Mouse (Mus musculus): Measurements from ENCODE around the gene Sez6l.

The Sez6l gene

DNA sequence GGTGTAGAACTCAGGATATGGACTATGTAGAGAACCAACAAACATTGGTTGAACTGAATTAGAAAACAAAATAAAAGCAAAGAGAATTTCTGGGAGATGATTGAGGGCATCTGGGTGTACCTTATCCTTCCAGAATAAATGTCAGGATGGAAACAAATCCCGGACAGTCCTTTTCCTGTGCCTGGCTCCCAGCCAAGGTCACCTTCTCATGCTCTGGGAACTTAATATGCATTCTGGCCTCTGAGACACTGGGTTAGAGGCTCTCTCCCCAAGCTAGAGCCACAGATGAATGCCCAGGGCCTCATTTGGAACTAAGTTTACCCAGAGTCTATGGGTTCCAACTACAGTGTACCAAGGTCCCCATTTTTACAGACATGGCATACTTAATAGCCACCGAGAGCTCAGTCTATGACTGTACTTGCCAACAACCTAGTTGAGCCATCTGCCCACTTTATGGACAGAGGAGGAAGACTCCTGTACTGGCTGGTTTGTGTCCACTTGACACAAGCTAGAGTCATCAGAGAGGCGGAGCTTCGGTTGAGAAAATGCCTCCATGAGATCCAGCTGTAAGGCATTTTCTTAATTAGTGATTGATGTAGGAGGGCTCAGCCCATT lies 7.3 kb upstream of the Sez6l start:
- in situ Hi-C loops (cut with MboI, MseI): no loop called here

DNA sequence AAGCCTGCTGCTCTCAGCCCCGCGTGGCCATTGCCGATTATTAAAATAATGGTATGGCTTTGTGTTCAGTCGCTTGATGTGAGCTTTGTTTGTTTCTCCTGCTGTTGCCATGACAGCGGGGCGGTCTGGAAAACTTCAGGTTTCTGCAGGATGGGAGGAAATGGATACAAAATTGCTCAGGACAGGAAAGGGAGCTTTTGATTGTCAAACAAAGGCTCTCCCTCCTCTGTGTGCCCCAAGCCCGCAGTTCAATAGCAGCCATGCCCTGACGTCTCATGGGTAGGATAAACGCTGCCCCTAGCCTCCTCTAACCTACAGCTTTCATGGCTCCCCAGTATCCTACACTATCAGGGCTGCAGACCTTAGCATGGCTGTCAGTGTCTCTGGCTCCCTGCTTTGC lies 6.3 kb upstream of the Sez6l start:
- in situ Hi-C loops (cut with MboI, MseI): no loop called here

DNA sequence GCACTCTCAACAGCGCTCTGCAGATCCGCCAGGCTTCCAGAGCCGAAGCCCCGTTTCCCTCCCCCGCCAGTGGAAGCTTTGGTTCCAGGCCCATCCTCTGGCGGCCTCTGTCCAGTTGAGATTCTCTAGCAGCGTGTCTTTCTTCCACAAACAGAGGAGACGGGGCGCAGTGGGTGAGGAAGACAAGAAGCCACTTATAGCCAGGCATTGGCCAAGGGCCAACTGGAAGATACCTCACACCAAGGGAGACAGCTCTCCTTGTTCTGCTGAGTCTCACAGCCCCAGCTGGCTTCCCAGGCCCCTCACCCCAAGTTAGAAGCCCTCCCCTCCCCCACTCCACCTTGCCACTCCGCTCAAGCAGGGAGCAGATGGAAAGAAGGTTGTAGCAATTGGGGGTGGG lies 765 bp upstream of the Sez6l start:
- in situ Hi-C loops (cut with MboI, MseI): no loop called here

DNA sequence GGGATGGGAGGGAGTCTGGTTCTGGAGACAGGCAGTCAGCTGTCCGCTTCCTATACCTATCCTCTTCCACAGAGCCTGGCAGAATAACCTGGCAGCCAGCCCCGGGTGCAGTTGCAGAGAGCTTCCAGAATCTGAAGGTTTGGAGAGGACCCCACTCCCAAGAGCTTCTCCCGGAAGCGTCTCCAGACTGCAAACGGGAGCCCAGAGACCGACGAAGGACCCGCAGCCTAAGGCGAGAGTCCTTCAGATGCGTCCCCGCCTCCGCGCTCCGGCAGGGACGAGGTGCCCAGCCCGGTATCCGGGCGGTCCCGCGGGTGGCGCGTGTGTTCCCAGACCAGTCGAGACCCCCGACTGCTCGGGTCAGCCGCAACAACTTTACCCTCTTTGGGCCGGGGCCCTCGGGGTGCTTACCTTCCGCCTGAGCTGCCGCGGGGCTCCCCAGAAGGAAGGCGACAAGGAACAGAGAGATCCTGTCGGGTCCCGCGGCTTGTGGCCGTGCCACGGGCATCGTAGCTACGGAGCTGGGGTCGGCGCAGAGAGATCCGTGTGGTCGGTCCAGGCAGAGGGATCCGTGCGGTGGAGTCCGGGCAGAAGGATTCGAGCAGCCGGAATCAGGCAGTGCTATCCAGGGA lies 508 bp downstream of the Sez6l start:
- in situ Hi-C loops (cut with MboI, MseI): no loop called here

DNA sequence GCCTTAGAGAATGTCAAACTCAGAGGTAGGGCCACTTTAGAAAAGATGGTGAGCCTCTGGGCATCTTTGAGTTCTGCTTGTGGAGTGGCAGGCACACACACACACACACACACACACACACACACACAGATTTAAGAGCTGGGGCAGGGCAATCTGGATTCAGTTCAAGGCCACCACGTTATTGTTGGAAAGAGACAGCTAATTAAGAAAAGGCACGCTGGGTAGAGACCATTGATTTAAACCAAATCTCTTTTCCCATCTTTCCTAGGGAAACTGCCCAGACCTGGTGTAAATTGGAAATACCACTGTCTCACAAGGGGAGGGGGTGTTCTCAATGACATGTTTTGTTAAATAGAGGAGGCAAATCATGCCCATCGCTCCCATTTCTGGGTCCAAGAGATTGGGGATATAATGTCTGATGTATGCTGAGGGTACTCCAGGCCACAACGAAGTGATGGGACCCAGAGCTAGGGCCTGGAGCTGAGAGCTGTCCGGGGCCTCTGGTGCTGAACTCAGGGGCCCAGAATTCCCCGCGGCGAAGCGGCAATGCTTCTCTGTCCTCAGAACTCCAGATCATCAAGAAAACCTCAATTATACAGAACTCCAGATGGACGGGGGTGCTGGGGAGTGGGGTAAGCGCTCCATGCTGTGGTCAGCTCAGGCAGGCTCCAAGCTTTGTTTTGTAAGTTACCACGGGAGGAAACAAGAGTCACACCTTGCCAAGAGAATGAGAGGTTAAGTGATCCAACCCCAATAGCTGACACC lies 1.7 kb downstream of the Sez6l start:
- in situ Hi-C loops (cut with MboI, MseI): no loop called here

DNA sequence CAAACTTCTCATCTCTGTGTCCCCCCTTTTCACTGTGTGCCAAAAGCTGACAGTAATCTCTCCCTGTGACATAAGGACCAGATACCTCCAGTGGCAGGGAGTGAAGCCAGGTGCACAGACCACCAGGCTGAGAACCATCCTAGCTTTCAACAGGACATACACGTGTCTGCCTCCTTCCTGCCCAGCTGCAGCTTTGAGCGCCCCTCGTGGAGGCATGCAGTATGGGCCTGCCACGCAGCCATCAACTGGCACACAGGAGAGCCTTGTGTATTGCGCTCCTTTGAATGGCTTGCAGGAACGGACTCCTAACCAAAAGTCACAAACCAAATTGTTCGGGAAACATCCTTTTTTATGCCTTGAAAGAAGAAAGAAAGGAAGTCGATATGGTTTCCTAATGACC lies 3.1 kb downstream of the Sez6l start:
- in situ Hi-C loops (cut with MboI, MseI): no loop called here

DNA sequence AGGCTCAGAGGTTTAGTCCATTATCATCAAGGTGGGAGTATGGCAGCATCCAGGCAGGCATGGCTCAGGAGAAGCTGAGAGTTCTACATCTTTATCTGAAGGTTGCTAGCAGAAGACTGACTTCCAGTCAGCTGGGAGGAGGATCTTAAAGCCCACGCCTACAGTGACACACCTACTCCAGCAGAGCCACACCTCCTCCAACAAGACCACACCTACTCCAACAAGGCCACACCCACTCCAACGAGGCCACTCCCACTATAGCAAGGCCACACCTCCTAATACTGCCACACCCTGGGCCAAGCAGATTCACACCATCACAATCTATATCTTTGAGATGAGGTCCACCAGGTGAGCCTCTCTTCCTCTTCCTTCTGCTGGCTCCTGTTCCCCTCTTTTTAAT lies 4.8 kb downstream of the Sez6l start:
- in situ Hi-C loops (cut with MboI, MseI): no loop called here

DNA sequence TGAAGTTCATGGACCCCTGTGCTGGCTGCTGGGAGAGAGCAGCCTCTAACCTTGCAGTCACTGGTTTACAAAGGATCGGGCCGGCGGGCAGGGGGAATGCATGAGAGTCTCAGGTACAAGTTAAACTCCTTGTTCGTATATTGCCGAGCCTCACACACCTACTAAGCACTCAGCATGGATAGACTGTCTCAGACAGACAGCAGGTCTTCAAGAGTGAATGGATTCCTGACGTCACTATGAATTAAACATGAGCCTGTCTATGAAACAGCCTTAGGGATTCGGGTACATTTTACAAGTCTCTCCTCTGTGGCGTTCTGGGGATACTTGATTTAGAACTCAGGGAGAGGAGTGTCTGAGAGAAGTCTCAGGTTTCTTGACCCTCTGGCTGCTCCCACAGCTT lies 11.5 kb downstream of the Sez6l start:
- in situ Hi-C loops (cut with MboI, MseI): no loop called here

DNA sequence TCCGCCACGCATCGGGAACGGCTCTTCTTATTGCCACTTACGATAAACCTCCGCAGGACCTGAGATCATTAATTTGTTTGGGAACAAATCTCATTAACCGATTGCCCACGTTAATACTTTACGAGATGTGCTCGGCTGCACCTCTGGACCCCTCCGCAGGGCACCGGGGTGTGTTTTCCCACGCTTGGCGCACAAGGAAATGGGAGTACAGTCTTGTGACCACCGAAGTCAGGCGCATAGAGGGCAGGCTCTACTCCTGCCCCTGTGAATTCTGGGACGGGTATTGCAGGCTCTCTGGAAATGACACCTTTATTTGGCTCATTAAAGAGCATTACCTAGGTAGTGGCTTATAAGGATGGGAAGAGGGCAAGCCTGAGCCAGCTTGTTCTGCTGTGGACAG lies 11.9 kb downstream of the Sez6l start:
- in situ Hi-C loops (cut with MboI, MseI): no loop called here

DNA sequence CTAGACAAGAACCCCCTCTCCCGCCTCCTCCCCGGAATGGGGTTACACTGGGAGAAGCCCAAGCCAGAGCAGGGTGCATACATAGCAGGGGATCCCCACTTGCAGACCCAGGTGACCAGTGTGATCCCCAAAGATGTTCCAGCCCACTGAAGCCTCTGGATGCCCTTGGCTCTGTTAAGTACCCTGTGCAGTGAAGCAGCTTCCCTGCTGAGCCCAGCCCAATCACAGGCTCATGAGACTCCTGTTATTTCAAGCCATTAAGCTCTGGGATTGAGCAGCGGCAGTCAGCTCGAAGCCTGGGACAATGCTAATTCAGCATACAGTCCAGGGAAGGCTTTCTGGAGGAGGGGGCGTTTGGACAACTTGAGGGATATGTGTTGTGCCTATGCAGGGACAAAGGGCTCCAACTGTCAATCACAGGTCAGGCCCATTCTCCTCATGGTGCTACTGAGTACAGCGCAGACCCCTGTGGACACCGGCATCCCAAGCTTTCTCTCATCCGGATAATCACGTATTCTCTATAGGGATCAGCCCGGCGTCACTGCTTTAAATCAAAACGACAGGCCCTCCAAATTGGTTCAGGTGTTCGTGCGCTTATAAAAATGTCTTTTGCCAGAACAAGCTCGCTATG lies 16.0 kb downstream of the Sez6l start:
- in situ Hi-C loops (cut with MboI, MseI): no loop called here

DNA sequence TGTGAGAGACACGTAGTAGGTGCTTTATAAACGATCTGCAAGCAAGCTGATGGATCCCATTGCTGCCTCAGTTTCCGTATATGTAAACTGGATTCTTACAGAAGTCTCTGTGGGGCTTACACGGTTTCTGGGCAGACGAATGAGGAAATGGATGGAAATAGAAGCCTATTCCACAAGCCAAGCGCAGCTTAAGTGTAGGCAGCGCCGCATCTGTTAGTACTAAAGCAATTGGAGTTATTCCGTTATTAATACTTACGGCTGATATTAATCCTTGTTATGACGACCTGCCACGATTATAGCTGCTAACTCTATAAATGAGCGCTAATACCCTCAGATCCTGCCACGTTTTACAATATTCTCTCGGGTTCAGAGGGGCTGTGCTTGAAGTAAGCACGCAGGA lies 16.8 kb downstream of the Sez6l start:
- in situ Hi-C loops (cut with MboI, MseI): no loop called here

DNA sequence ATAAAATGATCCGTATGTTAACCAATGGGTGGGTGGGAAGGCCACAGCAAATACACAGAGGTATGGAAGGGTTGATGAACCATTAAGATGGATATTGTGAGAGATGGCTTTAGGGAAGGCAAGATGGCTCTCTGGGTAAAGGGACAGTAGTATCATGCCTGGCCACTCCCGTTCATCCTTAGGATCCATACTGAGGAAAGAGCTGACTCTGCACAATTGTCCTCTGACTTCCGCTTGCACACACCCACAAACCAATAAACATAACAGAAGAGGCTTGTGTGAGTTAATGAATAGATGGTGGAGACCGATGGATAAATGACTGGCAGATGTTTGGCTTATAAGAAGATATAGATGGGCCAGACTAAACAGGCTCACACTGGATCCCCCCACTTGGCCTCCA lies 19.6 kb downstream of the Sez6l start:
- in situ Hi-C loops (cut with MboI, MseI): no loop called here

DNA sequence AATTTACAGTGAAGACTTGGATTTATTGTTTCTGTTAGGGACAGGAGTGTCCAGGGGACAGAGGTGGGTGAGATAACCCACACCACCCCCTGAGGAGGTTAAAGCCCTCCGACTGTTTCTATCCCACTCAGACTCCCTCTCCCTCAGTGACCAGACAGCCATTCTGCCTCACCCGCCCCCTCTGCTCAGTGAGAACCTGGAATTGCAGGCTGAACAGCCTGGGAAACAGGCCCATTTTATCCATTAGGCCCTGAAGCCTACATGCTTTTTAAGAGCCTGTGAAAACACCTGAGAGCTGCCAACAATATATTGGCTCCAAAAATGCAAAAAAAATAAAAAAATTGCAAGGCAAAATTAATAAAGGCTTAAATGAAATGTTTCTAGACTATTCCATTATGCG lies 20.3 kb downstream of the Sez6l start:
- in situ Hi-C loops (cut with MboI, MseI): no loop called here

DNA sequence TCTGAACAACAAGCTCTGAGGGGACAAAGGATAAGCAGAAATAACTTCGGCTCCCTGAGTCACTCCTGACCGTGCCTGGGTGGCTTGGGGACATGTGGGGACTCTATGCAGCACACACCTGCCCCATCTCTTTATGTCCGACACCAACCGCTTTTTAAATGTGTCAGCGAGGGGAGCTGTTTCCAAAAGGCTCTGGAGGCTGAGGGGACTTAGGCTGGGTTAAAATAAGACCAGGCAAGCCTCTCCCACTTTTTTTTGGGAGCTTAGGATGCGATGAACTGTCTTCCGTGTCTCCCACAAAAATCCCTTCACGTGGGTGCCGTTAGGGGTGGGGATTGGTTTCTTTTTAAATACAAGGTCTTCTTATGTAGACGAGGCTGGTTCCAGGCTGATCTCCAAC lies 22.5 kb downstream of the Sez6l start:
- in situ Hi-C loops (cut with MboI, MseI): no loop called here

DNA sequence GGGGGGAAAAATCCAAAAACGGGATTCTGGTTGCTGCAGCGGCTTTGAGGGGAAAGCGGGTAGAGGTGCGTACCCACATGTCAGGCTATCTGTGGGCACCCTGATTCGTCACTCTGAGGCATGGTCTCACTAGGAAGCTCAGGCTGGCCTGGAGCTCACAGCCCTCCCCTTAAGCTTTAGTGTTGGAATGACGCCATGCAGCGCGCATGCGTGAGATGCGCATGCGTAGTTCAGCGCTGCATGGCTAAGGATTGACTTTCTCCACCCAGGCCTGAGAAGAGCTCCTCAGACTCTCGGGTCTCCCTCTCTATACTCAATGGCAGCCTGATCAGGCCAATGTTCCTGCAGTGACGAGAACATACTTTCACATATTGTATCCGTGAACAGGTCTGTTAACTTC lies 24.2 kb downstream of the Sez6l start:
- in situ Hi-C loops (cut with MboI, MseI): no loop called here

DNA sequence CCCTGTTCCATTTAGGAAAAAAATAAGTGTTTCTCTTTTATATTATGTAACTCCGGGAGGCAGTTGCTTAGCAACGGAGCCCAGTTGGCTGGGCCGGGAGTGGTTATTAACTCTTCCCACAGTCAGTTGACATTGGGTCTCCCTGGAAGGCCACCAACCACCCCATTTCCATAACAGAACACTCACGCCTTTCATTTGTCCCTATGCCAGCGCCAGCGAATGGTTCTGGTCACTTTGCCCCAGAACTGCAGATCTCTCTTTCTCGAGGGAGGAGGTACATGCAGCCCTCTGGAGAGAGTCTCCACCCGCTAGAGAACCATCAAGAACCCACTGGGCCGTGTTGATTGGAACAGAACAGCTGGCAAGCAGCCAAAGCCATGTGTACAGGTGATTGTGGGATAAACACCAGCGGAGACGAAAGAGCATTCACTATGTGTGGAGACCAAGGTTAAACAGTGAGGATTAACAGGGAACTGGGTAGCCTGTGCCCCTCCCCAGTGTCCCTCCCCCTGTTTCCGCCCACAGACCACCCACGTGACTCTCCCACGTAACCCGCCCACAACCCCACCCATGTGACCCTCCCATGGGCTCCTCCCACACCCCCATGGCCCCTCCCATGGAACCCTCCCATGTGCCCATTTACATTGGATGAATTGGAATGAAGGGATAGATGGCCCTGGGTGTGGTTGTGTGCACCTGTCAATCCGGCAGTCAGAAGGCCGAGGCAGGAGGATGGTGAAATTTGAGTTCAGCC lies 24.8 kb downstream of the Sez6l start:
- in situ Hi-C loops (cut with MboI, MseI): no loop called here

DNA sequence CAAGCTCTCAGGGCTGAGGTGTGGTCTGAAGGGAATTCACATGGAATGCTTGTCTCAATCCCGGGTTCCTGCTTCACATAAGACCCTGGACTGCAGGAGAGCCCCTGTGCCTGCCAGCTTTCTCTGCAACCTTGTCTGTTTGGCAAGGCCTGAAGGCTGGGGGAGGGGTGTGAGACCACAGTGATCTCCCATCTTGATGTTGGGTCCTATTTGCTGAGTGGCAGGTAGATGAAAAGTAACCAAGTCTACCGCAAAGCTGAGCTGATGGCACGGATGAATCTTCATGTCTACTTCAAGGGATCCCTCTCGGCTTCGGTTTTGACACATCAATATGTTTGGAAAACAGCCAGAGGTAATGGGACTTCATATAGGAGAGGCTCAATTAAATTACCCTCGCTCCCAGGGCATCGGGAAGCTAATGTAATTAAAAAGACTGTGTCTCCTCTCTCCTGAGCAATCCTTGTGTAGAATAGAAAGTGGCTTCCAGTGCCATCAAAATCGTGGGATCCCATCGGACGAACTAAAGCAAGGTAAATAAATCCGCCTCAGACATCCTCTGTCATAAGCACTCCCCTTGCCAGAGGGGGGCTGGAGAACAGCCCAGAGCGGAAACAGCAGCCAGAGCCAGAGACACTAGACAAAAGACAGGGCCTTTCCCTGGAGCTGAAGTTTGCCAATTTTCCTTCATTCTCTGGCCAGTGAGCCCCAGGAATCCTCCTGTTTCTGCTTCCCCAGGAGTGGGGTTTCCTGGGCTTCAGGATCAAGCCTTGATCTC lies 28.0 kb downstream of the Sez6l start:
- in situ Hi-C loops (cut with MboI, MseI): no loop called here

DNA sequence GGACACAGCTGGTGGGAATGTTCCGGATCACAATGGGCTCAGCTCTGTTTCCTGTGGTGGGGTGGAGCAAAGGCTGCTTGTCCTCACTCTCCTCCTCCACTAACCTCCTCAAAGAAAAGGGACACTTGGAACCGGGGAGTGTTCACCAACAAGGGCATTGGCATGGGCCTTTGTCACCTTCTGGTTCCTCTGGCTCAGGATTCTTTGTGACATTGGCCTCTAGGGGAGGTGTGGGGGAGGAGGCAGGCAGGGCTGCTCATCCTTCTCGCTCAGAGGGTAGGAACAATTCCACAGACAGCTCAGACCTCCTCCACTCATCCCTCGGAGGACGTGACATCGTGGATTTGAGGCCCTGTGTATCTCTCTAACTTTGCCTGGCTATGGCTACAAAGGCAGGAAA lies 30.2 kb downstream of the Sez6l start:
- in situ Hi-C loops (cut with MboI, MseI): no loop called here

DNA sequence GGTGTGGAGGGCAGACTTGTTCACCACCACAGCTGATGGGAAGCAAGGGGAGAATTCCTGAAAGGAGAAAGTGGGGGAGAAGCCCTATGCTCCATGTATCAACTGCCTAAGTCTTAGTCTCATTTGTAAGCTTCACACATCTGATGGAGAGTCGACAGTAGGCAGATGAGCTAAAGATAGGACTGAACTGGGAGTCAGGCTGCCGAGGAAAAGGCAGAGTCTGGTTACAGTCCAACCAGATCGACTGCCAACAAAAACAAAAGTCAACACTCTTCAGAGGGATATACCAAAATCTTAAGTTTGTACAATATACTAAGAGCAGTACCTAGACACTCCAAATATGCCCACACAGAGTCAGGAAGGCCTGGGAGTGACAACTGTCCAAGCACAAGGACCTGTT lies 38.7 kb downstream of the Sez6l start:
- in situ Hi-C loops (cut with MboI, MseI): no loop called here

DNA sequence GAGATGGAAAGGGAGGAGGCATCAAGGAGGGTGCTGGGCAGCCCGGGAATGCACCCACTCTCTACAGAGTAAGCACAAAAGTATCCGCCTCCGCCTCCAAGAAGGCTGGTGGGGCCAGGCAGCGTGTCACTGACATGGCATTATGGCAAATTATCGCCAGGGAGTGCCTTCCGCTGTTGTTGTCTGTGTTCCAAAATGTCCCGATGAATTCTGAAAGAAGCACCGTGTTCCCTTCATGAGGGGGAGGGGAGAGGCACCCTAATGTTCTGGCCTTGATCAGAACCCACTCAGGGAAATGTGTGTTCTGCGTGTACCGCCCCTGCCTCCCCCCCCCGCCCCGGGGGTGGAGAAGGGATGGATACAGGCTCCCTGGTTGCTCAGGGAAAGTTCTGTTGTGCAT lies 41.1 kb downstream of the Sez6l start:
- in situ Hi-C loops (cut with MboI, MseI): no loop called here

DNA sequence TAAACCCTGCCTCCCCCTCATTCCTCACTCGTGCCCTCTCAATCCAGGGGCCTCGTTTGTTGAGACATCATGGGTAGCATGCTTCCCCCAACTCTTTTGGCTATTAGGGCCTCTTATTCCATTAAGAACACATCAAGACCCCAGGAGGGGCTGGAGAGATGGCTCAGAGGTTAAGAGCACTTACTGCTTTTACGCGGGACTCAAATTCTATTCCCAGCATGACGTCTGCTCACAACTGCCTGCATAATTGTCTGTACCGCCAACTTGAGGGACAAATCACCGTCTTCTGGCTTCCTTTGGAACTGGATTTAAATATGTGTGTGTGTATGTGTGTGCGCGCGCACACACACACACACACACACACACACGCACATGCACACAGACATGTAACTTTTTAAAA lies 42.8 kb downstream of the Sez6l start:
- in situ Hi-C loops (cut with MboI, MseI): no loop called here
